Mouse (Mus musculus) limb, embryonic 12.5 days (tissue): Measurements from ENCODE around the gene Znrd1as. TPM values are rescaled to one million over a fixed set of nuclear protein-coding genes. Genes with fewer than 3 reads are reported as not detected.
A peak's percentile ranks its signal among the peaks of the same experiment; 100 is the strongest.

Experiments
- ATAC-seq: fragments of 200-750 bp; cut with Nextera tagmentation; 2 replicates; pipeline ENCODE4 v1.8.0; 2017; ENCODE audit warnings: low read depth, moderate TSS enrichment; ENCODE audit not compliant: insufficient number of reproducible peaks, insufficient read depth, low FRiP score, low TSS enrichment
- H3K27ac ChIP-seq: fragments of 300-500 bp; sonication (generic); 2 replicates; pipeline ENCODE4 v1.5.1; 2016; ENCODE audit warnings: mild to moderate bottlenecking, moderate library complexity
- H3K27me3 ChIP-seq: fragments of 300-500 bp; sonication (generic); 2 replicates; pipeline ENCODE4 v1.6.1; 2016; ENCODE audit warnings: mild to moderate bottlenecking, moderate library complexity
- H3K36me3 ChIP-seq: fragments of 300-500 bp; sonication (generic); 2 replicates; pipeline ENCODE4 v1.6.1; 2016; ENCODE audit warnings: mild to moderate bottlenecking, moderate library complexity
- H3K4me1 ChIP-seq: fragments of 300-500 bp; sonication (generic); replicated peaks from 2 replicates; pipeline ENCODE4 v1.6.1; 2016
- H3K4me2 ChIP-seq: fragments of 300-500 bp; sonication (generic); 2 replicates; pipeline ENCODE4 v1.6.1; 2016; ENCODE audit warnings: mild to moderate bottlenecking, moderate library complexity
- H3K4me3 ChIP-seq: fragments of 300-500 bp; sonication (generic); replicated peaks from 2 replicates; pipeline ENCODE4 v1.5.1; 2016; ENCODE audit warnings: mild to moderate bottlenecking
- H3K9ac ChIP-seq: fragments of 300-500 bp; sonication (generic); replicated peaks from 2 replicates; pipeline ENCODE4 v1.6.1; 2016; ENCODE audit warnings: mild to moderate bottlenecking, moderate library complexity
- H3K9me3 ChIP-seq: fragments of 300-500 bp; sonication (generic); 2 replicates; pipeline ENCODE4 v1.6.1; 2016; ENCODE audit warnings: mild to moderate bottlenecking, moderate library complexity
- WGBS: fragments of 180-500 bp; shearing (Covaris S2); methylation state at CpG from one replicate; pipeline ENCODE4 v1.1.7; 2016; 5-methylcytosine and 5-hydroxymethylcytosine counted together
- polyA plus RNA-seq: library from polyadenylated mRNA; unstranded; fragments of >200 nt; fragmentation: Nextera tagmentation; extraction: Ambion mirVana; gene quantifications from 2 replicates; pipeline ENCODE4 v1.2.1, GENCODE M21; 2016

The Znrd1as gene
- polyA plus RNA-seq, result 7.0 and 7.4 TPM in 2 replicates

DNA sequence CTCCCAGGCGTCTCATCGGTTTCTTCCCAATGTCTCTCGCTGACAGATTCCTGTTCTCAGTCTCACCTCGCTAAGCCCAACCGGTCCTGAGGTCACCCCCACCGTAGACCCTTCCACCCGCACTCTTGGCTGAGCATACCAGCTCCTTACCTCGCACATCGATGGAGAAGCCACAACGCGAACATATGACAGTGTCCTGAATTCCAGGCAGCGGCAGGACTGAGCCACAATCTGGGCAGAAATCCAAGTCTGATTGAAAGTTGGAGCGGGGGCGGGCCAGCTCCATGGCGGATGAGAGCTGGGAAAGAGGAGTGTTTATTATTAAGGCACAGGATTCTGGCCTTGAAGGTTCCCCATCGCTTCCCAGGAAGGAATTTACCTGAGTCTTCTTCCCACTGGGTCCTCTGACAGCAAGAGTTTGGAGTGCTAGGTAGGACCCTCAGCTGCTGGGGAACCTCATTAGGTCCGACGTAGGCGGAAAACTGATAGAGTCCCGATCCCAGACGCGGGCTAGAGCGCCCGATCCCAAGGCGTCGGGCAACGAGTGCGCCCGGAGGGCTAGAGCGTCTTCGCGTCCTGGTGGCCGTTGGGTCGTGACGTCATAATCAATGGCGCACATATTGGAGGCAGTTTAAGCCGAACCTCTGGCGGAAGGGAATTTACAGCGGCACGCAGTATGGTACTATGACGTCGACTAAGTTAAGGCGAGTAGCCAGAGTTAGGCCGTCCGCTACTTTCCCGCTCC, at the start of gene Znrd1as, which contains the start of gene Znrd1:
Znrd1as (plus strand) TSS at position 594 of the 745 bp plus-strand sequence.
Znrd1 (minus strand) TSS at position 561 of the 745 bp plus-strand sequence.
- peak within 1 kb of the TSS; percentile 56 for H3K4me3 ChIP-seq
- H3K27me3 ChIP-seq, result no peaks in the 10 kb centered on the region
- H3K9ac ChIP-seq, result peak within 1 kb of the TSS; percentile 71
- H3K4me1 ChIP-seq, result peaks cover 14% of the 10 kb centered on the region
- H3K27ac ChIP-seq, result peak within 1 kb of the TSS; percentile 79
- peak within 1 kb of the TSS; percentile 79 for H3K4me2 ChIP-seq
- WGBS, result under 1% methylated on average over 46 of the region's 46 CpGs
- H3K9me3 ChIP-seq, result no peaks in the 10 kb centered on the region
- peaks cover 16% of the 10 kb centered on the region for H3K36me3 ChIP-seq
- ATAC-seq, result peak; percentile 95

DNA sequence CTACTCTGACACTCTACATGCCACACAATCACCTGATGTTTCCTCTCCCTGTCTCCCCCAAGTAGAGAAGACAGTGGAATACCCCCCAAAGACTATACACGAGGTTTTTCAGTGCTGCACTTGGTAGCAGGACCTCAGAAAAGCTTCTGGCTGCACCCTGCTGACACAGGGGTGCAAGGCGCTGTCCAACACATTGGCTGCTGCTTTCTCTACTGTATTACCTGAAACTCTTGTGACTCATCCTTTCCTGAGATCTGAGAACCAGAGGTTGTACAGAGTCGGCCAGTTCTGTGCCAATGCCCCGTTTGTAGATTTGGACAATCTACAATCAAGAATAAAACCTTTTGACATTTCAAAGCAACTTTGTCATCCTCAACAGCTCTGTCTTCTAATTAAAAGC, 48.6 kb upstream of the Znrd1as start:
- ATAC-seq, result no peak
- Histone ChIP-seq H3K36me3 (no peaks in the 10 kb centered on the region), H3K9me3 (no peaks in the 10 kb centered on the region), H3K4me3 (no peak overlapping the region), H3K9ac (no peak overlapping the region), H3K27me3 (peaks cover 8% of the 10 kb centered on the region; the same call in 1 of the 2 replicates), H3K4me1 (no peaks in the 10 kb centered on the region), H3K4me2 (no peak overlapping the region), H3K27ac (no peak overlapping the region)
- 60% methylated on average over 4 of the region's 4 CpGs for WGBS

DNA sequence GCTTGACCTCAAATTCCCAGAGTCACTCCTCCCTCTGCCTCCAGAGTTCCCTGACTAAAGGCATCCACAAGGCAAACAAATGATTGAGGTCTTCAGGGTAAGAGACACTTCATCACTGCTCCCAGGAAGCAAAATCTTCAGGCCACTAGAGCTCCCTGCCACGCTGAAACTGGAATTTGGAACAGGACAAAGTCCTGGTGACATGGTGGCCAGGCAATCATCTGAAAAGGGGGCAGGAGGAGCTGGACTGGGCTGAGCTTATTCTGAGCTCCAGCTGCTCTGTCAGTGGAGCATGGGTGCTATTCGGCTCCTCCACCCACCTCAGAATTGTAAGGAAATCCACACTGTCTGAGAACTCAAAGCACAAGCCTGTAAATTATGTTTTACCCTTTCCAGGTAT, 46.4 kb upstream of the Znrd1as start:
- no peak overlapping the region for H3K4me2 ChIP-seq
- H3K4me3 ChIP-seq, result no peak overlapping the region
- H3K27me3 ChIP-seq, result peaks cover 8% of the 10 kb centered on the region; the same call in 1 of the 2 replicates
- no peak overlapping the region for H3K9ac ChIP-seq
- no peak overlapping the region for H3K27ac ChIP-seq
- no peaks in the 10 kb centered on the region for H3K4me1 ChIP-seq
- H3K9me3 ChIP-seq, result no peaks in the 10 kb centered on the region
- WGBS, result 65% methylated on average over 2 of the region's 2 CpGs
- no peak for ATAC-seq
- no peaks in the 10 kb centered on the region for H3K36me3 ChIP-seq

DNA sequence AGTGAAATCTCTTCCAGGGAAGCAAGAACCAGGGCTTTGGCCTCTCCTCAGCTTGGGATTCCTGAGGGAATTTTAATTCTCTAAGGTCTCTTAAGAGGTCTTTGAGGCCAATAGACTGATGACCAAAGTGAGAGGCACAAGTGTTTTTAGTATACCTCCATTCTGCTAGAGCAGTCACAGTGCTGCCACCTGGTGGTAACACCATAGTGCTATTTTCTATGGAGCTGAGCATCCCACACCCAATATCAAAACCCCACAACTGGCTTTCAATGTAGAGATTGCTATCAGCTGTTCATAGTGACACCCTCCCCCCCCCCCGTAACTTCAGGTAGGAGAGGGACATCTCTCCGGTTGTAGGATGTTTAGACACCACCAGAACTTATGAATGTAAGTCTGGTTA, 44.3 kb upstream of the Znrd1as start:
- no peaks in the 10 kb centered on the region for H3K9me3 ChIP-seq
- no peak overlapping the region for H3K4me2 ChIP-seq
- no peaks in the 10 kb centered on the region for H3K36me3 ChIP-seq
- no peak for ATAC-seq
- peaks cover 10% of the 10 kb centered on the region; the same call in 1 of the 2 replicates for H3K27me3 ChIP-seq
- 21% methylated on average over 2 of the region's 2 CpGs for WGBS
- H3K9ac ChIP-seq, result no peak overlapping the region
- H3K4me3 ChIP-seq, result no peak overlapping the region
- H3K27ac ChIP-seq, result no peak overlapping the region
- no peaks in the 10 kb centered on the region for H3K4me1 ChIP-seq

DNA sequence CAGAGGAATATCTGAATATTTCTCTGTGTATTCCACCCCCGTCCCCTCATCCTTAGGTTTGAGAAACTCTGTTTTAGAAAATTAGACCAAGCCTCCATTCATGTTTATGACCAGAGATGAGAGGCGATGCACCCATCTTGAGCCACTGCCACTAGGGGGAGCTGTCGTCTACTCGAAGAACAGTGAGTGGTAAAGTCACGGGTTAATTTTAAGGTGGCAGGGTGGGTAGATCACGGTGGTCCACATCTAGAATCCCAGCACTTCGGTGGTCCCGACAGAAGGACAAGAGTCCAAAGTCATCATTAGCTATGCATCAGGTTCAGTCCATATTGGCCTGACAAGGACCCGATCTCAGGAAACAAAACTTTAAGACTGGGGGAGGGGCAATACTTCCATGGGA, 43.3 kb upstream of the Znrd1as start:
- no peak overlapping the region for H3K9ac ChIP-seq
- H3K4me2 ChIP-seq, result no peak overlapping the region
- H3K27ac ChIP-seq, result no peak overlapping the region
- no peaks in the 10 kb centered on the region for H3K9me3 ChIP-seq
- no peak for ATAC-seq
- peaks cover 4% of the 10 kb centered on the region; the same call in 1 of the 2 replicates for H3K27me3 ChIP-seq
- no peaks in the 10 kb centered on the region for H3K4me1 ChIP-seq
- WGBS, result 17% methylated on average over 9 of the region's 9 CpGs
- no peaks in the 10 kb centered on the region for H3K36me3 ChIP-seq
- H3K4me3 ChIP-seq, result no peak overlapping the region

DNA sequence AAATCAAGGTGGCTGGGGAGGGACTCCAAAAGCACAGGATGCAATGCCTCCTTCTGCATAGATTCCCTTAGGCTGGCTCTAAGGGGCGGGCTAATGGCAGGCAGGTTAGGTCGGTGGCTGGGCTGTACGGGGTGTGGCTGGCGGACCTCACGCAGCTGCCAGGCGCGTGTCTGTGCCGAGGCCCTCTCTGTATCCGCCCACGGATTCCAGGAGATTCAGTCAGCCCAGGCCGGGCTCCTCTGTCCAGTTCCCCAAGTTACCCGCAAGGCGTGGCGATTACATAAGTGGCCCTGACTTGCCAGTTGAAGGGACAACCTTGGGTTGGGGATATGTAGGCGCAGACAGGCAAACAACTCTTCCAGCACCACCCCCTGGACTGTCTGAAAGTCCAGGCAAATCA, 38.2 kb upstream of the Znrd1as start:
- Histone ChIP-seq H3K27ac (no peak overlapping the region), H3K9ac (no peak overlapping the region), H3K36me3 (no peaks in the 10 kb centered on the region), H3K4me3 (no peak overlapping the region), H3K4me1 (no peaks in the 10 kb centered on the region), H3K27me3 (peaks cover 4% of the 10 kb centered on the region; the same call in 1 of the 2 replicates), H3K4me2 (no peak overlapping the region), H3K9me3 (no peaks in the 10 kb centered on the region)
- ATAC-seq, result no peak
- 39% methylated on average over 15 of the region's 15 CpGs for WGBS

DNA sequence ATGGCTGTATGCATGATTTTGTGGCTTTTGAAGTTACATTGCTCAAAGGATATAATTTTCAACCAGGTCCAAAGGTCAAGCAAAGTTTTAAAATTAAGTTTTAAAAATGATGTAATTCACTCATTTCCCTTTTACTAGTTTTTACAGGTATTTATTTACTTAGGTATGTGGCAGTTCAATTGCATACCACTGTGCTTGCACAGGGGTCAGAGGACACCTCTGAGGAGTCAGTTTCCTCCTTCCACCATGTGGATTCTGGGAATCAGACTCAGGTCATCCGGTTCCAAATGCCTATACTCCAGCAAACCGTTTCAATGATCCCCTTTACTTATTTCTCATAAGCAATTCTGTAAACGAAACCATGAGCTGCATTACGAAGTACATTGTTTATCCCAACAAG, 35.7 kb upstream of the Znrd1as start:
- no peak overlapping the region for H3K4me2 ChIP-seq
- H3K4me1 ChIP-seq, result no peaks in the 10 kb centered on the region
- no peak overlapping the region for H3K27ac ChIP-seq
- H3K9me3 ChIP-seq, result no peaks in the 10 kb centered on the region
- WGBS, result 81% methylated on average over 4 of the region's 4 CpGs
- H3K4me3 ChIP-seq, result no peak overlapping the region
- H3K27me3 ChIP-seq, result peaks cover 4% of the 10 kb centered on the region; the same call in 1 of the 2 replicates
- no peaks in the 10 kb centered on the region for H3K36me3 ChIP-seq
- ATAC-seq, result no peak
- H3K9ac ChIP-seq, result no peak overlapping the region

DNA sequence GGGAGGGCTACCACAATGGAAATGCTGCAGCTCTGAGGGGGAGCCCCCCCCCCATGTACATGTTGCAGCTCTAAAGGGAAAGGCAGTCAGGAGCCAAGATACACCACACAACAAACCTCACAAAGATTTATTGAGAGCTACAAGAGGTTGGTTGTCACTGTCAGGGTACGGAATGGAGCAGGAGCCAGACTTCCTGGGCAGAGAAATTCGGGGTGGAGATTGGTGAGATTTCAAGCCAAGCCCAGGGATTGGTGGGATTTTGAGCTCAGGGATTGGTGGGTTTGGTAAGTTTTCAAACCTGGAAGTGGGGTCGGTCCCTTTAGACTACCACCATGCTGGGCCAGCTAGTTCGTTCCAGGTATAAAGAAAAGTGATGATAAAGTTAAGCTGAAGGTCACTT, 34.9 kb upstream of the Znrd1as start:
- Histone ChIP-seq H3K9ac (no peak overlapping the region), H3K4me3 (no peak overlapping the region), H3K27ac (no peak overlapping the region), H3K4me2 (no peak overlapping the region), H3K27me3 (peaks cover 4% of the 10 kb centered on the region; the same call in 1 of the 2 replicates), H3K9me3 (no peaks in the 10 kb centered on the region), H3K36me3 (no peaks in the 10 kb centered on the region), H3K4me1 (no peaks in the 10 kb centered on the region)
- ATAC-seq, result no peak
- WGBS, result 66% methylated on average over 4 of the region's 4 CpGs

DNA sequence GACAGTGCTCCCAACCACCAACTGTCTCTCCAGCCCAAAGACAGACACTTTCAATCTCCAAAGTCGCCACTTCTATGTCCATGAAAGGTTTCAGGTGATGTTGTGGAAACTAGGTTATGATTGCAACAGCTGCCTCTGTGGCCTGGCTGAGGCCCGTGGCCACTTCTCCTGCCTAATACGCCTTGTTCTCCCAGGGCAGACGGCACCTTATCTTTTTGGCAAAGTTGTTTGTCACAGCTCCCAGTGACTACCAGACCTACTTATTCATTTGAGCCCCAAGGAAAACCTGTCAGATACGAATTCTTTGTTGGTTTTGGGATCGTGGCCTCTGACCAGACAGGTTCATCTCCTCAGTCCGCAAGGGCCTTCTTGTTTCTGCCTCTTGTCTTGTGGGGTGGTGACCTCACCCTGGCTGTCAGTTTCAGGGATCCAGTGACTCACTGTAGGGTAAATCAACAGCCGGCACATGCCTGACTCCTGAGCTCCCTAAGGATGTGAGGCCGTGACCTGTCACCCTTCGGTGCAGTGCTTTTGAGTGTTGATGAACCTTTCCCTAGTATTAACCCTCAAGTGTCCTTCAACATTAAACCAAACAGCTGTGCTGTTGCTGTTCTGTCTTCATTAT, 30.8 kb upstream of the Znrd1as start:
- H3K9me3 ChIP-seq, result no peaks in the 10 kb centered on the region
- no peak overlapping the region for H3K27ac ChIP-seq
- H3K36me3 ChIP-seq, result no peaks in the 10 kb centered on the region
- WGBS, result 52% methylated on average over 10 of the region's 10 CpGs
- no peak overlapping the region for H3K4me2 ChIP-seq
- H3K27me3 ChIP-seq, result no peaks in the 10 kb centered on the region
- ATAC-seq, result no peak
- H3K4me3 ChIP-seq, result no peak overlapping the region
- no peak overlapping the region for H3K9ac ChIP-seq
- no peaks in the 10 kb centered on the region for H3K4me1 ChIP-seq

DNA sequence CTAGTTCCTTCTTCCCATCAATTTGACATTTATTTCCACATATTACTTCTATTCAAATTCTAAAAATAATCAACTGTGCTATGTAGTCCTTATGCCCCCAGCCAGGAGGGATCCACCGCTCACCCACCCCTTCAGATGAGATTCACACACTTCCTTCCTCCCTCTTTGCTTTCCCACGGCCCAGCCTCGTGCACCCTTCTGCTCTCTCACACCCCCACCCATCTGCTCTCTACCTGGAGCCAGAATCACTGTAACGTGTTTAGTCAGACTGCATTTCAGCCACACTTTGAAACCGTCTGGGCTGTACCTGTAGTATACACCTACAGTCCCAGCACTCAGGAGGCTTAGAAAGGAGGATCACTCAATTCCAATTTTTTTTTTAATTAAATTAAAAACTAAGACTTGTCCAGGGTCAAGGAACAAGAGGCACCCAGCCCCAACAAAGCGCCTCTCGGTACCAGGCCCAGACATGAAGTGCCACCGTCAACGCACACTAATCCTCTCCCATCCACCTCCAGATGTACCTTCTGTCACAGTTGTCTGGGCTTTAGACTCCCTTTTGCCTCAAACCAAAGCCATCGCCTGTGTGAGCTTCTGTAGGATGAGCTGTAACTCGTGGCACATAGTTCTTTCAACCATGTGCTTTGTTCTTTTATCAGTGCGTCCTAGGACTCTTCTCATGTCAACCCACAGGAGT, 29.0 kb upstream of the Znrd1as start:
- no peak overlapping the region for H3K4me2 ChIP-seq
- H3K9ac ChIP-seq, result no peak overlapping the region
- H3K4me1 ChIP-seq, result no peaks in the 10 kb centered on the region
- no peaks in the 10 kb centered on the region for H3K9me3 ChIP-seq
- 75% methylated on average over 12 of the region's 12 CpGs for WGBS
- no peak for ATAC-seq
- H3K27me3 ChIP-seq, result peaks cover 3% of the 10 kb centered on the region; the same call in 1 of the 2 replicates
- H3K27ac ChIP-seq, result no peak overlapping the region
- H3K36me3 ChIP-seq, result no peaks in the 10 kb centered on the region
- no peak overlapping the region for H3K4me3 ChIP-seq

DNA sequence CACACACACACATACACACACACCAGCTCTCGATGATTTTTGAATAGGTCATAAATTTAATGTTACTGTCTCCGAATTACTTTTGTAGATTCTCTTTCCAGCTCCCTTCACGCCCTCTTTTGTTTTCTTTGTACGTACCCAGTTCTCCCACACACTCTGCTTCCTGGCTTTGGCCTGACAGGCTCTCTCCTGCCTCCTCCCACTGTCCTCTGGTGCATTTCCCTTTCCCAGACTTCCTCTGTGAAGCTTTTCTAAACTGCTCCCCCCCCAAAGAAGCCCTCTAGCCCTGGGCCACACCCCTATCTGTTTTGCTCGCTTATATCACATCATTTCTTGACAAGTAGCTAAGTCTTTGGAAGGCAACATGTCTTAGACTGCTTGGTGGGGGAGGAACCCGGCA, 28.2 kb upstream of the Znrd1as start:
- H3K36me3 ChIP-seq, result no peaks in the 10 kb centered on the region
- H3K27me3 ChIP-seq, result peaks cover 4% of the 10 kb centered on the region; the same call in 1 of the 2 replicates
- no peak for ATAC-seq
- H3K4me3 ChIP-seq, result no peak overlapping the region
- no peak overlapping the region for H3K9ac ChIP-seq
- 72% methylated on average over 6 of the region's 6 CpGs for WGBS
- H3K27ac ChIP-seq, result no peak overlapping the region
- H3K9me3 ChIP-seq, result no peaks in the 10 kb centered on the region
- no peaks in the 10 kb centered on the region for H3K4me1 ChIP-seq
- H3K4me2 ChIP-seq, result no peak overlapping the region
